Mouse (Mus musculus) midbrain, embryonic 16.5 days (tissue): ENCODE measurements at regions not wholly inside any gene's neighbourhood (a gene's known extent, or its start where the extent isn't known, plus 50 kb on each side); places are given as distances from the start of the nearest gene placed in this dataset.

Experiments
- ATAC-seq: fragments of 200-750 bp; cut with Nextera tagmentation; 2 replicates; pipeline ENCODE4 v1.8.0; 2017; ENCODE audit warnings: moderate TSS enrichment
- H3K27ac ChIP-seq: fragments of 300-500 bp; sonication (generic); 2 replicates; pipeline ENCODE4 v1.5.1; 2014; ENCODE audit warnings: mild to moderate bottlenecking, low read length, mixed read lengths
- H3K27me3 ChIP-seq: fragments of 300-500 bp; sonication (generic); 2 replicates; pipeline ENCODE4 v1.6.1; 2014; ENCODE audit warnings: low read depth, low read length, mixed read lengths; ENCODE audit not compliant: control insufficient read depth, insufficient read depth
- H3K36me3 ChIP-seq: fragments of 300-500 bp; sonication (generic); 2 replicates; pipeline ENCODE4 v1.6.1; 2014; ENCODE audit warnings: mild to moderate bottlenecking, low read length, moderate library complexity, mixed read lengths; ENCODE audit not compliant: control insufficient read depth, insufficient read depth
- H3K4me1 ChIP-seq: fragments of 300-500 bp; sonication (generic); 2 replicates; pipeline ENCODE4 v1.6.1; 2014; ENCODE audit warnings: mild to moderate bottlenecking, low read length, mixed read lengths; ENCODE audit not compliant: control insufficient read depth, insufficient read depth
- H3K4me2 ChIP-seq: fragments of 300-500 bp; sonication (generic); 2 replicates; pipeline ENCODE4 v1.6.1; 2014; ENCODE audit warnings: mild to moderate bottlenecking, low read length, mixed read lengths
- H3K4me3 ChIP-seq: fragments of 300-500 bp; sonication (generic); 2 replicates; pipeline ENCODE4 v1.5.1; 2014; ENCODE audit warnings: low read depth, mild to moderate bottlenecking, low read length, moderate library complexity, mixed read lengths
- H3K9ac ChIP-seq: fragments of 300-500 bp; sonication (generic); 2 replicates; pipeline ENCODE4 v1.6.1; 2014; ENCODE audit warnings: low read depth, low read length, mixed read lengths
- H3K9me3 ChIP-seq: fragments of 300-500 bp; sonication (generic); replicated peaks from 2 replicates; pipeline ENCODE4 v1.6.1; 2014; ENCODE audit warnings: mild to moderate bottlenecking, low read length, mixed read lengths; ENCODE audit not compliant: control insufficient read depth, poor library complexity, severe bottlenecking
- WGBS: fragments of 180-500 bp; shearing (Covaris S2); extraction: QIAGEN DNeasy Blood & Tissue Kit; methylation state at CpG from one replicate; pipeline ENCODE4 v1.1.7; 2014; 5-methylcytosine and 5-hydroxymethylcytosine counted together

DNA sequence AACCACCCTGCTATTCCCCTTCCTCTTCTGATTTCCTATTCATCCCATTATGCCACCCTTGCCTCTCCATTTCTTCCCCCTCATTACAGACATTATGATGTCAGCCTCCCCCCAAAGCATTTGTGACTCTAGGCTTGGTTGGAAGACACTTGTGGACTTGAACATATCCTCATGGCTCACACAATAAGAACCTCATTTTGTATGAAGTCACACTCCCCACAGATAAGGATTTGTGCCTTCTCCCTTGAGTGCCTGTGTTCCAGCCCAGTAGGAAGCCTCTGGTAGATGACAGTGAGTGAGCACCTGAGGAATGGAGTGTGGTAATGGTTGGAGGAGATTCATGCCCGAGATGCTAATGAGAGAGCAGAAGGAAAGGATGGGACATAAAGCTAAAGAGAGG is 313.9 kb upstream of the Trib2 start:
- H3K4me1 ChIP-seq, result no peaks in the 10 kb centered on the region

DNA sequence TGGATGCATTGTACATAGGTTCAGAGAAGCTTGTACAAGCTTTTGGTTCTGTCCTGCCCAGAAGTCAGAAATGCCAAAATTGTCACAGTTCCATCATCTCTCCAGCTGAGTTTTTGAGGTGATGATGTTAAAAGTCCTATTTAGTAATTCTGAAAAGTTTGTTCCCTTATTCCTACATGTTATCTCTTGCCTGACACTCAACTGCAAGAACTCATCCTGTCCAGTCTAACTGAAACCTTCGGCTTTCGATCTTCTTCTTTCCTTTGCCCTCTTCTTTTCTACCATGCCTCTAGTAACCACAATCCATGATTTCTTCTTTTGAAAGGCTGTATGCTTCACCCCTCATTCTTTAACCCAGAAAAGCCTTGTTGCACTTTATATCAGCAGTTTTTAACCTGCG is 313.2 kb upstream of the Trib2 start:
- no peaks in the 10 kb centered on the region for H3K27me3 ChIP-seq
- 98% methylated on average over 3 of the region's 3 CpGs for WGBS

More for the DNA sequence above, 313.9 kb upstream of the Trib2 start:
- Histone ChIP-seq H3K9ac (no peak overlapping the region), H3K9me3 (no peaks in the 10 kb centered on the region), H3K27ac (no peak overlapping the region), H3K4me3 (no peak overlapping the region), H3K27me3 (no peaks in the 10 kb centered on the region), H3K4me2 (no peak overlapping the region), H3K36me3 (no peaks in the 10 kb centered on the region)
- ATAC-seq, result no peak
- WGBS, result 69% methylated on average over 1 of the region's 1 CpGs

DNA sequence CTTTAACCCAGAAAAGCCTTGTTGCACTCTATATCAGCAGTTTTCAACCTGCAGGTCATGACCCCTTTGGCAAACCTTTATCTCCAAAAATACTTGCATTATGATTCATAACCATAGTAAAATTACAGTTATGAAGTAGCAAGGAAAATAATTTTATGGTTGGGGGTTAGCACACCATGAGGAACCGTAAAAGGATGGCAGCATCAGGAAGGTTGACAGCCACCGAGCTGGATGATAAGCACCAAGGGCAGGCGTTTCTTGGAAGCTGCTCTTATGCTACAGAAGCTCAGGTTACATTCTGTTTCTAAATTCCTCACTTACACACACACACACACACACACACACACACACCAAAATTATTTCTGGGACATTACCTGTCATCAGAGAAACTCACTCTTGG is 312.5 kb upstream of the Trib2 start:
- WGBS, result 95% methylated on average over 3 of the region's 3 CpGs
- H3K4me1 ChIP-seq, result no peaks in the 10 kb centered on the region
- H3K9me3 ChIP-seq, result no peaks in the 10 kb centered on the region
- no peak overlapping the region for H3K9ac ChIP-seq
- H3K36me3 ChIP-seq, result no peaks in the 10 kb centered on the region
- H3K4me3 ChIP-seq, result no peak overlapping the region
- H3K27ac ChIP-seq, result no peak overlapping the region
- no peak overlapping the region for H3K4me2 ChIP-seq
- ATAC-seq, result no peak
- H3K27me3 ChIP-seq, result no peaks in the 10 kb centered on the region

More for the DNA sequence above, 313.2 kb upstream of the Trib2 start:
- H3K9me3 ChIP-seq, result no peaks in the 10 kb centered on the region
- no peaks in the 10 kb centered on the region for H3K4me1 ChIP-seq
- H3K4me2 ChIP-seq, result no peak overlapping the region
- H3K4me3 ChIP-seq, result no peak overlapping the region
- no peak for ATAC-seq
- no peak overlapping the region for H3K9ac ChIP-seq
- H3K27ac ChIP-seq, result no peak overlapping the region
- H3K36me3 ChIP-seq, result no peaks in the 10 kb centered on the region

DNA sequence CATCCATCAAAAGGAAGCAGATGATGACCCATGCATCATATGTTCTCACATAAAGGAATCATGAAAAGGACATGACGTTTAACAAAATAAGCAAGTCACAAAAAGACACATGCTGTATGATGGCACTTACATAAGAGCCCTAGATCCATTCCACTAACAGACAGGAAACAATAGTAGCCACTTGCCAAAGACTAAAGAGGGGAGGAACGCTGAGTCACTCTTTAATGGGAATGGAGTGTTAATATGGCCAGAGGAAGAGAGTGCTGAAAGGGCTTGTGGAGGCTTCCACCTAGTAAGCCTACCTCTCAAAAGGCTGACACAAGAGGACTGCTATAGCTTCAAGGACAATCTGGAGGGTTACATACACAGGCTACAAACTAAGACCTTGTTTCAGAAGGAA is 308.2 kb upstream of the Trib2 start:
- ATAC-seq, result no peak
- Histone ChIP-seq H3K4me3 (no peak overlapping the region), H3K27ac (no peak overlapping the region), H3K4me1 (no peaks in the 10 kb centered on the region), H3K9me3 (no peaks in the 10 kb centered on the region), H3K9ac (no peak overlapping the region), H3K36me3 (no peaks in the 10 kb centered on the region), H3K27me3 (no peaks in the 10 kb centered on the region), H3K4me2 (no peak overlapping the region)
- 92% methylated on average over 2 of the region's 2 CpGs for WGBS

DNA sequence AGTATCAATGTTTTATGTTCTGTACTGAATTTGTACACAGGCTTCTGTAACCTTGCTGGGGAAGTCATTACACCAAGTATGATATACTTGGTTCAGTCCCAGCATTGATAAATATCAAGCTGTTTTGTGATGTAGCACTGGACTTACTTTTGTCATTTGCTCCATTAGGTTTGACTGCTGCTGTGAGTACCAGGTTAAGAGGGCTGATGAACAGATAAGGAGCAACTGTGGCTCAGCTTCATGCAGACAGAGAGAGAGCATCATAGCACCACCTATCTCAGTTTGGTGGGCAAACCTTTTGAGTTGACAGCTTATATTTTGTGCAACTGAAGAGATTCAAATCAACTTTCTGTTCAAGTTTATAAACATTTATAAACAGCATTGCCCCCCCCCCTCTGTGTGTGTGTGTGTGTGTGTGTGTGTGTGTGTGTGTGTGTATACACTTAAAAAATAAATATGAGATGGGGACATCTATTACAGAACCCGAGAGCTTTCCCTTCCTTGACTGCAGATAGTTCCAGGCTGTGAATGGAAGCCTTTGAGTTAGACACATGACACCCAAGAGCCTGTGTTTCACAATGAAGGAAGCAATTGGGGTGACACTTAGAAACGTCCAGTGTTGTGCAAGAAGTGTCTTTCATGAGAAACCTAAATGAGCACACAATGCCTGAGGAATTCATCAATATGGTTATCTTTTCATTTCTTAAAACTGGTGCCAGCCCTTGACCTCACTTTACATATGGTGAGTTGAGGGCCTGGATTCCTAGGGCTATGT is 305.8 kb upstream of the Trib2 start:
- H3K27ac ChIP-seq, result no peak overlapping the region
- H3K9ac ChIP-seq, result no peak overlapping the region
- ATAC-seq, result no peak
- no peaks in the 10 kb centered on the region for H3K4me1 ChIP-seq
- no peaks in the 10 kb centered on the region for H3K9me3 ChIP-seq
- 65% methylated on average over 2 of the region's 2 CpGs for WGBS
- H3K36me3 ChIP-seq, result no peaks in the 10 kb centered on the region
- no peak overlapping the region for H3K4me3 ChIP-seq
- H3K27me3 ChIP-seq, result no peaks in the 10 kb centered on the region
- H3K4me2 ChIP-seq, result no peak overlapping the region

DNA sequence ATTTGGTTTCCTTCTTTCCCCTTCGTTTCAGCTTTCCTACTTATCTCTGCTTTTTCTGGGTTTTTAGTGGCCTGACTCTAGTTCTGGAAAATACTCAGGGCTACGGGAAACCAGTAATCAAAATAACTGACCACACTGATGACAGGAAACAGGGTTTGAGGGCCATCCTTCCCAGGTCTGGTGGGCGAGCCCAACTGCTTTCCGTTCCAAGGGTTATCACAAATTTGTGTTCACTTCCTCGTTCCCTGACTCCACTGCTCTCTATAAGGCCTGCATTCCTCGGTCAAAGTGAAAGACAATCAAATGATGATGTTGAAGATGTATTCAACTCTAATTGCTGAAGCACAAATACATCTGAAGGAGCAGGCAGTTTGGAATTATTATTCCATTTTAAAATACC is 305.1 kb upstream of the Trib2 start:
- Histone ChIP-seq H3K36me3 (no peaks in the 10 kb centered on the region), H3K27ac (no peak overlapping the region), H3K4me3 (no peak overlapping the region), H3K4me2 (no peak overlapping the region), H3K9me3 (no peaks in the 10 kb centered on the region), H3K27me3 (no peaks in the 10 kb centered on the region), H3K4me1 (no peaks in the 10 kb centered on the region), H3K9ac (no peak overlapping the region)
- no peak for ATAC-seq
- WGBS, result 86% methylated on average over 6 of the region's 6 CpGs

DNA sequence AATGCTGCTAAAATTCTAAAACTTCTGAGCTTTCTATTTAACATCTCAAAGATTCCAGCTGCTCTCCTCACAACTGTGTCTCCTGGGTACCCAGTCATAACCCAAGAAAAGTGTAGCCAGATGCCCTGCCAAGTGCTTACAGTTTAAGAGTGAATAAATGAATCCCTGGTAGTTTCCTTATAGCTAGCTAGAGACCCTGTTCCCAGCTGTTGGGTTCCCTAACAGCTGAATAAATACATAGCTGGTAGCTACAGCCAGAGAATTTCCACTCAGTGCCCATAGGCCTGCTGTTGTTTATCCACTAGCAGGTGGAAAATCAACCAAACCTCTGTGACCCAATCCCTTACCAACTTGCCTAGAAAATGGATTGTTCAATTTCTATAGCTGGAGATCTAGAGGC is 302.0 kb upstream of the Trib2 start:
- no peak for ATAC-seq
- Histone ChIP-seq H3K4me3 (no peak overlapping the region), H3K9ac (no peak overlapping the region), H3K9me3 (no peaks in the 10 kb centered on the region), H3K27me3 (no peaks in the 10 kb centered on the region), H3K36me3 (no peaks in the 10 kb centered on the region), H3K4me2 (no peak overlapping the region), H3K27ac (no peak overlapping the region), H3K4me1 (no peaks in the 10 kb centered on the region)

DNA sequence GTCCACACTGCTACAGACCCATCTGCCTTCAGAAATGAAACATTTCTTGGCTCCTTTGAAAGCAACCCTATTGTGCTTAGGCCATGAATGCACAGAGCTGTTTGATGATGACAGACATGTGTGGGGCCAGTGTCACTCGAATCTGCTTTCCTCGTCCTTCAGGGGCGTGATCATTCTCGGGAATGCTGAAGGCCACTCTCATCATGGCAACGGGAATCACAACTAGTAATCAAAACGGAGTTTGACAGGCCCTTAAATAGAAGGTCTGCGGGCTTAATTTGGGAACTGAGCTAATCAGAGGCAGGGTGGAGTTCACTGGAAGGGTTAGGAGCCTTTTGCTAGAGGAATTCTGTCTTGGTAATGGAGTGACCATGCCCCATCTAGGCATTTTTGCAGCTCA is 290.2 kb upstream of the Trib2 start:
- WGBS, result 59% methylated on average over 7 of the region's 7 CpGs

DNA sequence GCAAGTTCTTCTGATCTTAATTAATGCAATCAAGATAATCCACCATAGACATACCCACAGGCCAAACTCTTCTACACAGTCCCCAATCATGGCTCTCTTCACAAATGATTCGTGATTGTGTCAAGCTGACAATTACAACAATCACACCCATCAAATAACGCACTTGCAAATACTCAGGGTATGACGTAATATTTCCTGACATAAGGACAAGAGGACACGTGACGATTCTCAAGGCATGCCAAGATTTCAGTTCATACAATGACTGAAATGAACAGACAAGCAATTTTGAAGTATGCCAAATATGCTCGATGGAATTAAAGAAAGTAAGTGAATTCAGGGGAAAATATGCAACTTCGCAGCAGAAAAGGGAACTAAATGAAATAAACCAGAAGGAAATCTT is 282.1 kb upstream of the Trib2 start:
- 90% methylated on average over 7 of the region's 7 CpGs for WGBS

More for the DNA sequence above, 290.2 kb upstream of the Trib2 start:
- Histone ChIP-seq H3K27me3 (no peaks in the 10 kb centered on the region), H3K36me3 (no peaks in the 10 kb centered on the region), H3K4me2 (no peak overlapping the region), H3K4me3 (no peak overlapping the region), H3K4me1 (no peaks in the 10 kb centered on the region), H3K9me3 (no peaks in the 10 kb centered on the region), H3K9ac (no peak overlapping the region), H3K27ac (no peak overlapping the region)
- ATAC-seq, result no peak

More for the DNA sequence above, 282.1 kb upstream of the Trib2 start:
- Histone ChIP-seq H3K4me3 (no peak overlapping the region), H3K9me3 (no peaks in the 10 kb centered on the region), H3K4me1 (no peaks in the 10 kb centered on the region), H3K36me3 (no peaks in the 10 kb centered on the region), H3K27me3 (no peaks in the 10 kb centered on the region), H3K9ac (no peak overlapping the region), H3K27ac (no peak overlapping the region), H3K4me2 (no peak overlapping the region)
- no peak for ATAC-seq
